Mouse (Mus musculus) layer of hippocampus, adult 9-10 months (tissue): ENCODE data around the gene Hnf1a.
"Not testable (repeated sequence)": the region's sequence is repeated elsewhere in the genome, so short reads cannot be mapped to it uniquely, and the experiment has no call there.

Source experiments
- DNase-seq: peaks from one replicate; pipeline ENCODE4 v3.0.0; 2022; ENCODE audit warnings: low spot score

Hnf1a gene

DNA sequence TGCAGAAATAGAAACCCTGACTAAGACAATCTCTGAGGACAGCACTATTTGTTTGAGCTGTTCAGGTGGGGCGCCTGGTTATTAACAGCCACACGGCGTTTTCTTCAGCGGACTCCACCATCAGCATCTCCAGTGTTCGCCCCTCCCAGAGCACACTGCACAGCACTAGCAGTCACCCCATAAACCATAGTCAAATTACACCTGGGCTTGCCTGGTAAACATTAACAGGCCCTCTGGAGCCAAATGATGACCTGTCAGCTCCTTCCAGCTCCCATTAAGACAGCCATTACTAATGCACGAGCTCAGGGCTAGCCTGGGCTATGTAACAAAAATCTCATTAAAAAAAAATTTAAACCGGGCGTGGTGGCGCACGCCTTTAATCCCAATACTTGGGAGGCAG is 25.8 kb downstream of the Hnf1a start:
- DNase-seq: no peak

DNA sequence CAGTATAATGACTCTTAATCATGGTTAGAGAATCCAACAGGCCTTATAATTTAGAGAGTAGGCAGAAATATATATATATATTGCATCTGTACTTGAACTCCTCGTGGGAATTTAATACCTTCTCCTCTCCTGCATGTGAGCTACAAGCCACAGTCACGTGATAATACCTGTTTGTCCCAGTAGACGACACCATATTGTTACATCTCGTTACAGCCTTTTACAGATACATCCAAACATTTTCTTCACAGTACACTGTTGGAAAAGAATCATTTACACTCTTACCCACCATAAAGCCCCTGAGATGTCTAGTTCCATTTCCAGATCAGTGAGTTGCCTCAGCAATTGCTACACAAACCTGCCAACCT is 28.1 kb downstream of the Hnf1a start:
- no peak for DNase-seq

DNA sequence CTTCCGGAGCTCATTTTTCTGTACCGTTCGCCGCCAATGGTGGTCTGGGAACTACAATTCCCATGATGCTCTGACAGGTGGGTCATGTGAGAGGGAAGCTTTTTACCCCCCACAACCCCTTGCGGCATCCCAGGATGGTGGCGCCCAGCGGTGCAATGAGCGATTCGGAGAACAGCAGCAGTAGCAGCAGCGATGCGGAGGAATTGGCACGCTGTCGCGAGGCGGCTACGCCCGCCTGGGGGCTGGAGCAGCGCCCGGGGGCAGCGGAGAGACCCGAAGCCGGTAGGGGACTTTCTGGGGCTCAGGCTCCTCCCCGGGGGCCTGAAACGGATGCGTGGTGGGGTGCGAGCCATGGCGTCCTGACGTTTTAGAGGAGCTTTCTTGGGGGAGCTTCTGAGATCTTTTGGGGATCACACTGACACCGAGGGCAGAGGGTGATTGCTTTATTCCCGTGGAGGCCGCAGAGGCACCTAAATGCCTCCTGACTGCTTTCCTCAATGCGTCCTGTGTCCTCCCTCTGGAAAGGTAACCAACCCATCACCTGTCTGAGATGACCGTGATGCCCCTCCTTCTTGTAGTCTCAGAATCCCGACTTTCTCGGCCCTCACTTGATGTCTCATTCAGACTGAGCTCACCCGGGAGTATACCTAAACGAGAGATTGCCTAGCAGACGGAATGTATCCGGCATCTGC is 28.7 kb downstream of the Hnf1a start, which contains the start of gene 2210016L21Rik:
2210016L21Rik (plus strand) TSS at position 85 of the 692 bp plus-strand sequence.
- DNase-seq: peak; percentile 78

GRCm38 (mm10) chr5:114941138-114941537 is 29.8 kb downstream of the Hnf1a start:
- not testable (repeated sequence) for DNase-seq

- no peak for DNase-seq
Observed at GRCm38 (mm10) chr5:114935838-114936237, 35.1 kb downstream of the Hnf1a start.

GRCm38 (mm10) chr5:114933206-114933605 is 37.7 kb downstream of the Hnf1a start:
- DNase-seq: no peak

DNA sequence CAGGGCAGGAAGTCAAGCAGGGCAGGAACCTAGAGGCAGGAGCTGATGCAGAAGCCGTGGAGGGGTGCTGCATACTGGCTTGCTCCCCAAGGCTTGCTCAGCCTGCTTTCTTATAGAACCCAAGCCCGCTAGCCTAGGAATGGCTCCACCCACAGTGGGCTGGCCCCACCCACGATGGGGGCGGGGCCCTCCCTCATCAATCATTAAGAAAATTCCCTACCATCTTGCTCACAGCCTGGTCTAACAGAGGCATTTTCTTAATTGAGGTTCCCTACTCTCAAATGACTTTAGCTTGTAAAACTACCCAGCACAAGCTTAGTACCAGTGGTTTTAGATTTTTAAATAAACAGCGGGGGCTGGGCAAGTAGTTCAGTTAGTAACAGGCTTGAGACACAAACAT is 39.3 kb downstream of the Hnf1a start:
- no peak for DNase-seq

DNA sequence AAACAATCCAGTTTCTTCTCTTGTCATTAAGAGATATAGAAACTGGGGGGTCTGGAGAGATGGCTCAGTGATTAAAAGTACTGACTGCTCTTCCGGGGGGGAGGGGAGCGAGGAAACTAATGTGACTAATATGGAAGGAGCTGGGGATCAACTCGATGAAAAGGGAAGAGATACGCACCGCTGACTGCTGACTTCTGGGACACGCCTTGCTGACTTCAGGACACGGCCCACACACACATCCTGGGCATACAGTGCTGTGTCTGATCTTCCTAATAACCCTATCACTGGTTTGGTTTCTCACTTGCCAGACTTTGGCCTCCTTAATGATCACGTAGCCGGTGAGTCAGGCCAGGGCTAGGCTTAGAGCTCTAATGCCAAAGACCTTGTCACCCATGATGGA is 44.1 kb downstream of the Hnf1a start:
- DNase-seq: no peak

DNA sequence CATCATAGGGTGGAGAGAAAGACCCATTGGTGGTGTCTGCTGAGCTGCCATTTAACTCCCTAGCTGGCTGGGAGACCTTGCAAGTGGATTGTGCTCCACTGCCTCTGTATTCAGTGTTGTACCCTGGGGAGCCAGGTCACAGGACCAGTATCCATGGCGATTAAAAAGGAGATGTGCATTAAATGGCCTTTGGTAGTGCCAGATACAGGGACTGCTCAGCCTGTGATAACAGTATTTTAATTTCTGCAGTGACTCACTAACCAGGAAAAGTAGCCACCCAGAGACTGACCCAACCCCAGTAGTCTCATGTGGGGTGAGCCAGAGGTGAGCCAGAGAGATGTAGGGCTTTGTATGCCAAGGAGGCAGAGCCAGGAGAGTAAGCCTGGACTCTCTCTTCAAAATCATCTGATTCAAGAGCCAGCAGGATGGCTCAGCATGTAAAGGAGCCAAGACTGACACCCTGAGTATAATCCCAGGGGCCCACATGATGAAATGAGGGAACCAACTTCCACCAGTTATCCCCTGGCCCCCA is 44.7 kb downstream of the Hnf1a start:
- DNase-seq: no peak

- DNase-seq: no peak
Observed at GRCm38 (mm10) chr5:114922998-114923473, 47.9 kb downstream of the Hnf1a start, which contains the start of gene Oasl1. Oasl1 (plus strand) TSS chr5:114923240.

GRCm38 (mm10) chr5:114922366-114922731 is 48.5 kb downstream of the Hnf1a start:
- DNase-seq: no peak

GRCm38 (mm10) chr5:114921551-114922365 is 49.1 kb downstream of the Hnf1a start:
- no peak for DNase-seq

DNA sequence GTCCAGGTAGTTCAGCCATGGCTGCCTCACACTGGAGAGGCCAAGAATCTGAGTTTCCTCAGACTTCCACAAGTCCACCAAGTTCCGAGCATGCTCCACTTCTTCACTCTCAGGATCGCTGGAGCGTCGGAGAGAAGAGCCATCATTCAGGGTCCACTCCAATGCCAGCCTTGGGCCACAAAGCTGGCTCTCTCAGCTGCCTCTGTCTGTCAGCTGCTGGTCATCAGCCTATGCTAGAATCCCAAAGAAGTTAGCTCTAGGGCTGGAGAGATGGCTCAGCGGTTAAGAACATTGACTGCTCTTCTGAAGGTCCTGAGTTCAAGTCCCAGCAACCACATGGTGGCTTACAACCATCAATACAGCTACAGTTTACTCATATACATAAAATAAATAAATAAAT is 53.5 kb downstream of the Hnf1a start:
- not testable (repeated sequence) for DNase-seq

DNA sequence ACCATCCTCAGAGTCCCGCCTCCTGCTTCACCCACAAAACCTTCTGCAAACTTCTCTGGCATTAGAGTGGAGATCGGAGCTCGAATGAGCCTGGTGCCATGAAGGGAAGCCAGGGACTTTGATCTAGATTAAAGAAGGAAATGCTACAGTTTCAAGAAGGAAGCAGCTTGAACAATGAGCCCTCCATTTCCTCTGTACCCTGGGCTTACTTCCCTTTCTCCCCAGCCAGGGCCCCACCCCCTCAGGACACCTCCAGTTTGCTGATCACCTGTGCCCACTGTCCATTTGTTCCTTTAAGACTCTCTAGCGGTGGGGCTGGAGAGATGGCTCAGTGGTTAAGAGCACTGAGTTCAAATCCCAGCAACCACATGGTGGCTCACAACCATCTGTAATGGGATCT is 54.1 kb downstream of the Hnf1a start:
- no peak for DNase-seq

- DNase-seq: no peak
Observed at GRCm38 (mm10) chr5:114915854-114916253, 55.0 kb downstream of the Hnf1a start.

DNA sequence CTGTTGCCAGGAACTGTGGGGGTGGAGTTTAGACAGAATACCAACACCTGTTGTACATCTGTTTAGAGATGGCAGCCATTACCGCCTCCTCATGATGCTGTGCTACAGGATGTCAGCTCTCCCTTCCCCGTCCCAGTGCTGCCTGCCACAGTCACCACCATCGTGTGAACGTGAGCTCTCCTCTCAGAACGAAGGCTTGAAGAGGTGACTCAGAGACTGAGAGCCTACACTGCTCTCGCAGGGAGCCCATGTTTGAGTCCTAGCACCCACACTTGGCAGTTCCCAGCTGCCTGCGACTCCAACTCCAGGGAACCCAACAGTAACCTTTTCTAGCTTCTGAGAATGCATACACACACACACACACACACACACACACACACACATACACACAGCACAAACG is 56.0 kb downstream of the Hnf1a start:
- no peak for DNase-seq

DNA sequence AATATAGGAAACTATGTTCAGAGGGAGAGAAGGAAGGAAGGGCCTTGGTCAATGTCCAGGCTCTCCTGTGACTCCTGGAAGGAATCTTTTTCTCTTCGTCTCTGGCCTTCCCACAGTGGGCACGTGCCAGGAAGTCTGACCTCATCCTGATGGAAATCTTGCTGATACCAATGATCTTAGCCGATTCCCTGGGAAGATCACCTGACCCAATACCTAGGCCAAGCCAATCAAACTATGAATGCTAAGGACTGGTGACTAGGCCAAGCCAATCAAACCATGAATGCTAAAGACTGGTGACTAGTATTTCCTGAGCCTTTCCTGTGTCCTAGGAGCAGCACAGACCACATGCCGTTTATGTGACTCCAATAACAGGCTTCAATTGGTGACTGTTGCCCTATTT is 57.2 kb downstream of the Hnf1a start:
- DNase-seq: no peak

- no peak for DNase-seq
Observed at GRCm38 (mm10) chr5:114908598-114909305, 62.1 kb downstream of the Hnf1a start.

DNA sequence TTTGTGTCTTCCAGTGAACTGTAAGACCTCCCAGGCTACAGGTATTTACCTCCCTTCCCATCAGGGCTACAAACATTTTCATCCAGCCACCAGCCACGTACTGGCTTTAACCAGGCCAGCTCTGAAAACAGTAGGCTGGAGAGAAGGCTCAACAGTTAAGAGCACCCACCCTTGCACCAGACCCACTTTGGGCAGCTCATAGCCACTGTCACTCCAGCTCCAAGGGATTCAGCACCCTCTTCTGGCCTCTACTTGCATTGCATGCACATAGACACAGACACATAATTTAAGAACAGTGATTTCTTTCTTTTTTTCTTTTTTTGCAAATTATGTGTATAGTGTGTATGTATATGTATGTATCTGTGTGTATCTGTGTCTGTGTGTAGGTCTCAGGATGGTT is 68.5 kb downstream of the Hnf1a start:
- no peak for DNase-seq
